Mouse (Mus musculus) megakaryocyte progenitor cell, adult 5-6 weeks (primary cell): ENCODE results near the gene Ebf1. TPM values are rescaled to one million over a fixed set of nuclear protein-coding genes. Genes with fewer than 3 reads are reported as not detected.

Experiments
- ATAC-seq: replicated peaks from 2 replicates; pipeline ENCODE4 v1.8.0; 2016; ENCODE audit warnings: mild to moderate bottlenecking, moderate TSS enrichment, inconsistent platforms; ENCODE audit not compliant: poor library complexity
- total RNA-seq, 2 experiments: library from RNA; stranded (forward) in 1 of 2; stranded (reverse) in 1 of 2; fragments of 157-497, 149-512 nt in 1 of 2; fragments of 200-1000 nt in 1 of 2; gene quantifications; 2 replicates each; pipeline versions ENCODE4 v1.2.3 to v1.2.4; 2015 to 2017

The Ebf1 gene
- total RNA-seq, 2 experiments from 2014 or later = 0.02 TPM; not detected in 1

DNA sequence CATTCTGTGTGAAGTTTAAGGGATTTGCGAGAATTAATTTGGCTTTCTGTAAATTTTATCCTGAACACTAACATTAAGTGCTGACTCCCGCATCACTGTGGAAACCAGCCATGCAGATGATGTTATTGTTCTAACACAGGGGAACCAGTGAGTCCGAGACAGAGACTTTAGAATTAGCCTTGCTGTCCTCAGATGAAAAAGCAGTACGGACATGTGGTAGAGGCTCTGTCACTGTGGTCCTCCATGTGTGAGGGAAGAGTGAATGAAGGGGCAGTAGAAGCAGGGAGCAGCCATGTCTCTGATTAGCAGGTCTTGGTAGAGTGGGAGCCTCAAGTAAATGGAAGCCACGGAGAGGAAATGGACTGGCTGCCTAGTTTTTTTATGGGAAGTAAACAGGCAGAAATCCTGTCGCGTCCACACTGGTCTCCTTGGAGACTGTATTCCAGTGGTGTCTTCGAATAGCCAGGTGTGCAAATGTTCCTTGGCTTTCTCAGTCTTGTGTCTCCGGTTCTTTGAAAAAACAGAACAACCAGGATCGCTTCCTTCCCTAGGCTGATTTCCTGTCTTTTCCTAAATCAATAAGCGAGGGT is 84.2 kb downstream of the Ebf1 start:
- ATAC-seq = no peak

DNA sequence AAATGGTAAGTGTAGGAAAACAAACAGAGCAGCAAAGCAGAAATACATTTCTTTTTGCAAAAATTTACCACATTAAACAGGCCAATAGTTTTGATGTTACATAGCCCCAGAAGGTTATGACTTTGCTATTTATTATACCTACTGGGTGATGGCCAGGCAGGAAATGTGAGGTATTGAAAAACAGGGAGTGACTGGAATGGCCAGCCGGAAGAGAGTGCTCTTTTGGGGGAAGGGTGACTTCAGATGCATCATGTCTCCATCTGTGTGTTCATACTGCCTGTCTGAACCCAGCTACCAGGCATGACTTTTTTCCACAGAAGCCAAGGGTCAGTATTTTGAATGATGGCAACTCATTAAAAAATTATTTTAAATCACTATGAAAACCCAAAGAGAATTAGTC is 84.7 kb downstream of the Ebf1 start:
- ATAC-seq = no peak

- no peak for ATAC-seq
Observed at GRCm38 (mm10) chr11:44702716-44703486, 85.8 kb downstream of the Ebf1 start.

GRCm38 (mm10) chr11:44703951-44704350 is 86.8 kb downstream of the Ebf1 start:
- ATAC-seq = no peak

DNA sequence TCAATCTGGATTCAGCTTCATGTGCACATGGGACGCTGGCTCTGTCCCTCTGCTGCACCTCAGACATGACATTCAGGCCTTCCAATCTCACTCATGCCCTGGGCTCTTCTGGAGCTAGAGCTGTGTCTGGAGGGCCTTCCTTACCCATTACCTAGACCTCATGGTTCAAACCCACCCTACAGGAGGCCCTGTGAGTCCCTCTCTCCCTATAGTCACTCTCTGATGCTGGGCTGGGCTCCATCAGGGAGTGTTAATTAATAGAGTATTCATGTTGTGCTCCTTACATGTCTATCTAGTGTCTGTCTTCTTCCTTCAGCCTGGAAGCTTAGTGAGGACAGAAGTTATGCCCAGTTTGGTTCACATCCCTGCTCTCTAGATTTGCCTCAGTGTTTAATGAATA is 88.7 kb downstream of the Ebf1 start:
- no peak for ATAC-seq

GRCm38 (mm10) chr11:44706386-44706785 is 89.3 kb downstream of the Ebf1 start:
- no peak for ATAC-seq

DNA sequence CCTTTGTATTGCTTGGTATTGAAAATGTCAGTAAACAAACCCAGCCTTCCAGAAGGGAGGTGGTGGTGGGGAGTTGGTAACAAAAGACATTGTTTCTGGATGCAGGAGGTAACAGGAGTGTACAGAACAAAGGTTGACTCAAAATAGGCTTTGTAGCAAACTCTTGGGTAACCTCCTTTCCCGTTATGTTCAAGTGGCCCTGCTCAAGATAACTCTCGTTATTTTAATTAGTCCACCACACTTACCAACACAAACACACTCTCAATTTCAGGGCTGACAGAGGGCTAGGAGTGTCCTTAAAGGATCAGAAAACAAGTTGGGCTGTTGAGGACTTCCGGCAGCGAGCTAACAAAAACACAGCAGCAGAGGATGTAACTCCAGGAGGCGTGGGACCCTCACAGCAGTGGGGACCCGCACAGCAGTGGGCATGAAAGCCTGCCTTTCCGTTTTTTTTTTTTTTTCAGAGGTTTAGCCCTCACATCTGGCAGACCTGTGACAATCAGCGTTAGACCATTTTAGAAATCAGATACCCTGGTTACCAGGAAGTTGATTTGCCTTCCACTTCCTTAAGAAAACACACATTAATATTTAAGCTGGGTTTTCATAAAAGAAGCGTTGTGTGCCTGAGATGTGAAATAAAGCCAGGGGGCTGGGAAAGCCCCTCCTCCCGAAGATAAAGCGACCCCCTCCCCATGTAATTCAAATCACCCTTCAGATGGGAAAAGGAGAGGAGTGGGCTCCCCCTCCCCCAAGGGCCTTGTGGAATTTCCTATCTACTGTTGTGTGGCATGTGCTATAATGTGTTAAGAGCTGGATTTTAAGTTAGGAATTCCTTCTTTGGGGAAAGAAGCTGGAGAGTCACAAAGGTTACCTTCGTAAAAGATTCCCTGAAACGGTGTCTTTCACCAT is 90.5 kb downstream of the Ebf1 start:
- ATAC-seq = no peak

- no peak for ATAC-seq
Observed at GRCm38 (mm10) chr11:44708290-44708685, 91.2 kb downstream of the Ebf1 start.

DNA sequence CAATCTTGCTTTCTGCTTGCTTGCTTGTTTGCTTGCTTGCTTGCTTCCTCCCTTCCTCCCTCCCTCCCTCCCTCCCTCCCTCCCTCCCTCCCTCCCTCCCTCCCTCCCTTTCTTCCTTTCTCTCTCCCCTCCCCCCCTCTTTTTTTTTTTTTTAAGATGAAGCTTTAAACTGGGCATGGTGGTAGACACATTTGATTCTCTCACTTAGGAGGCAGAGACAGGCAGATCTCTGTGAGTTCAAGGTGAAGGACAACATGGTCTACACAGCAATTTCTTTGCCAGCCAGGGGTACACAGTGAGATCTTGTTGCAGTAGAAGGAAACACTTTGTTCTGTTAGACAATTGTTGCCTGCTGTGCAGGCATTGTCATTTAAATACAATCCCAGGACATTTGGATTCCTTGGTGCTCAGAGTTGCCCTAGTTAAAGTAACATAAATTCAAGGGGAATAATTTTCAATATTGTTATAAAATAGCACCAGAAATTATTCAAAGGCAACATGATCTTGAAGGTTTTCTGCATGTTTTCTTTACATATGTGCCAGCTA is 92.0 kb downstream of the Ebf1 start:
- ATAC-seq = no peak

GRCm38 (mm10) chr11:44709869-44710460 is 92.8 kb downstream of the Ebf1 start:
- ATAC-seq = no peak

DNA sequence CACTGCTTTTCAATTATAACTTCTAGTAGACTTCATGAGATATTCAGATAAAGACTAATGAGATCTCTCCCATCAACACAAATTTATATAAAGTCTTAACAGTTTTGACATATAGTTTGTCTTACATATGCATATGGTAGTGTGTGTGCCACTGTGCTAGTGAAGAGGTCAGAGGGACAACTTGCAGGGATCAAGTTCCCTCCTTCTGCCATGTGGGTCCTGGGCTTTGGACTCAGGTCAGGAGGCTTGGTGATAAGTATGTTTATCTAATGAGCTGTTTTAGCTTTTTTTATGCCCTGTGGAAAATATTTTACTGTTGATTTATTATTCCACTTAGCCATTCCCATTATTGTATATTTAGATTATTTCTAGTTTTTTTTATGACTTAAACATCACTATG is 93.7 kb downstream of the Ebf1 start:
- no peak for ATAC-seq

GRCm38 (mm10) chr11:44714188-44714587 is 97.1 kb downstream of the Ebf1 start:
- ATAC-seq = no peak

- ATAC-seq = no peak
Observed at GRCm38 (mm10) chr11:44715776-44716175, 98.7 kb downstream of the Ebf1 start.

DNA sequence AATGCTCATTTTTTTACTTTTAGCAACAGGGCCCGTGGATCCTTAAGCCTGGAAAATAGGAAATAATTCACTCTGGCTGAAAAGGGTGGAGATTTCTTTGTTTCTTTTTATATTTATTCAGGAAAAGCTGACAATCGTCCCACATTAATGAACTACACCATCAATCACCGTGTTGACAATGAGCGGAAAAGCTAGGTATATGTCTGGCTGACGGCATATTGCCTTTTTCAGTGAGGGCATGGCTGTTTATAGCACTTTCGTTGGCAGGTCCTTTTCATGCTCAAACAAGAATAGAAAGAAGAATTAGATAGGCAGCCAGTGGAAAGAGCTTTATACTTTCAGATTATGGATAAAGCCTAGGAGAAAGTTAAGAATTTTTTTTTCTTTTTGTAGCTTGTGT is 99.8 kb downstream of the Ebf1 start:
- no peak for ATAC-seq

GRCm38 (mm10) chr11:44717636-44718035 is 100.5 kb downstream of the Ebf1 start:
- no peak for ATAC-seq

DNA sequence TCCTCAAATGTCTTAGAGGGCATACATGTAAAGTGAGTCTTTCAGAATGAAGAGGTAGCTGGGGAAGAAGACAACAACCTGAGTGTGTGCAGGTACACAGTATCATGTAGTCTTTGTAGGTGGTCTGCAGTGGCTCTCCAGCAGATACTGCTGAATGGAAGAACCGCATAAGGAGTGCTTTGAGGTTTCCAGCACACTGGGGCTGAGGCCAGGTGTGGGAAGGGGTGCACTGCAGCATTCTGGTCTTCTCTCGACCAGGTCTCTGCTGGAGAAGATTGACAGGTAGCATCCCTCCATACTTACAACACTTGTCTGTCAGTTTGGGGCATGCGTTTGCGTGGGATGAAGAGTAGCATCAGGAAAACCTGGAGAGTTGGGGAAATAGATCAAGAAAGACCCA is 104.9 kb downstream of the Ebf1 start:
- ATAC-seq = no peak

- no peak for ATAC-seq
Observed at GRCm38 (mm10) chr11:44723950-44724502, 106.9 kb downstream of the Ebf1 start.

GRCm38 (mm10) chr11:44725732-44726131 is 108.6 kb downstream of the Ebf1 start:
- ATAC-seq = no peak

- ATAC-seq = no peak
Observed at GRCm38 (mm10) chr11:44727376-44727775, 110.3 kb downstream of the Ebf1 start.

DNA sequence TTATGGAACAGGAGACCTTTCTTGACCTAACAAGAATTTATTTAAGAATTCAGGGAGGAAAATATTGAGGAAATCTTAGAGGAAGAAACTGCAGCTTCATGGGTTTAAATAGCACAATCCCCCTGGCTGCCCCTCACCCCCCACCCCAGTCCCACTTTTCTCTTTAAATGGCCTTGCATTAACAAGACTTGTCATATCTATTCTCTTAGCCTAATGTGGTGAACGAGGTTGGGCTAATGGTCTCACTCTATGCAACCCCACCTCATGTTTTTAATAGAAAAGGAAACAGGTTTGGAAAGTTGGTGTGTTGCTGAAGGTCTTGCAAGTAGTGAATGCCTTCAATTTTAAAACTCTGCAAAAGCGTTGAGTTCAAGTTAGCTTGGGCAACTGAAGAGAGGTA is 110.7 kb downstream of the Ebf1 start:
- no peak for ATAC-seq

- ATAC-seq = no peak
Observed at GRCm38 (mm10) chr11:44728271-44728670, 111.2 kb downstream of the Ebf1 start.
